Mouse (Mus musculus) liver, embryonic 14.5 days (tissue): Measurements from ENCODE around the gene Gm44502.

Experiments used
- CTCF ChIP-seq: IDR thresholded peaks from 2 replicates; pipeline ENCODE4 v1.5.1; 2016; ENCODE audit warnings: antibody characterized with exemption, low read depth, control low read depth
- EP300 ChIP-seq: IDR thresholded peaks from 2 replicates; pipeline ENCODE4 v1.6.1; 2016; ENCODE audit warnings: antibody characterized with exemption, low read depth

GRCm38 (mm10) chr15:89463334-89464235 lies 34.1 kb upstream of the Gm44502 start:
- TF ChIP-seq CTCF (peak; percentile 35; the same call in 1 of the 2 replicates), EP300 (no peak)
